Comparison of ENCODE assay signal across 18 mouse cellular contexts in genomic region chr17:78233873-78234272, GRCm38 (mm10). TPM values are rescaled to one million over a fixed set of nuclear protein-coding genes. Genes with fewer than 3 reads are reported as not detected.
DNase-seq lines count a peak whose midpoint lies in the region; ATAC-seq and TF ChIP-seq lines count a peak whose summit lies in the region.
"Had no signal": no experiment of that assay in that cellular context is flagged by ENCODE, and none has a peak within 500 bp of the region (broad histone marks: within the 10 kb centered on the region; RNA-seq: fewer than 3 reads in every experiment).

No protein-coding gene starts in this region.

- H3K27ac ChIP-seq in gastrocnemius, adult 2 months, result no peak overlapping the region
- H3K27ac ChIP-seq: embryonic facial prominence, embryonic 10.5 days; forebrain, embryonic 13.5 days; heart, adult 2 months; heart, embryonic 15.5 days; hindbrain, embryonic 14.5 days had no signal

- no peak overlapping the region for H3K4me3 ChIP-seq in gastrocnemius, adult 2 months
- H3K4me3 ChIP-seq: embryonic facial prominence, embryonic 10.5 days; forebrain, embryonic 13.5 days; heart, adult 2 months; heart, embryonic 15.5 days had no signal

- ATAC-seq in inflammation-experienced regulatory T-cells, adult 6 months, result no peak
- ATAC-seq: forebrain, embryonic 13.5 days; forebrain, postnatal 0 days; intestine, postnatal 0 days had no signal

- no peak for TF ChIP-seq CTCF in gastrocnemius, adult 2 months (IDR thresholded peaks at IDR 0.05)

- intact Hi-C loops in left cerebral cortex, postnatal 4 days (cut with DNase I), result no loop called here
- intact Hi-C loops in gastrocnemius, adult 2 months (cut with DNase I), result no loop called here

- DNase-seq in left cerebral cortex, postnatal 4 days, result peak; percentile 11
- no peak for DNase-seq in left cerebral cortex, adult 8-10 months (ENCODE audit: low spot score in 2 of 2)
- peak; percentile 13 for DNase-seq in cerebellum, adult 11 months
- DNase-seq in cerebellum, adult 9-11 months, result peak; percentile 38
- DNase-seq in gastrocnemius, adult 2 months, result no peak
- no peak for DNase-seq in frontal cortex, postnatal 14 days (ENCODE audit: low spot score in 2 of 2)
- DNase-seq: adrenal gland, postnatal 10 days; forebrain, postnatal 0 days; gastrocnemius, postnatal 36 days; heart, adult 2 months; heart, postnatal 14 days; kidney, adult 8-10 months had no signal

RNA-seq across cellular contexts. Expression of gene Crim1, which starts 33.8 kb away (rescaled TPM):
- total RNA-seq in left cerebral cortex, postnatal 4 days (2021), result 10 to 100 TPM; 60.1 to 71.5 TPM
- total RNA-seq in left cerebral cortex, adult 8-10 months (2022), result 10 to 100 TPM; 84.5 to 97.9 (median 87.0) TPM
- 1 to 10 TPM; 4.9 to 8.3 (median 7.9) TPM for polyA plus RNA-seq in inflammation-experienced regulatory T-cells, adult 6 months (2017; shearing (Covaris generic))
- 10 to 100 TPM; 37.5 to 46.3 TPM for total RNA-seq in gastrocnemius, adult 2 months (2021)

Comparison
In these comparisons a context has a peak if more than half of its experiments do, and no peak if none do; other contexts are left out.
1. DNase-seq: peak in left cerebral cortex, postnatal 4 days (single experiment), cerebellum, adult 11 months (single experiment) and cerebellum, adult 9-11 months (single experiment); none in left cerebral cortex, adult 8-10 months (0 of 2), gastrocnemius, adult 2 months (single experiment) and frontal cortex, postnatal 14 days (0 of 2).